Mouse (Mus musculus) right cerebral cortex, postnatal 4 days (tissue): ENCODE data around the gene Pigt.

Experiments
- DNase-seq: peaks from one replicate; pipeline ENCODE4 v3.0.0-alpha.2; 2022

The Pigt gene

GRCm38 (mm10) chr2:164521841-164522240 lies 24.5 kb downstream of the Pigt start:
- no peak for DNase-seq

DNA sequence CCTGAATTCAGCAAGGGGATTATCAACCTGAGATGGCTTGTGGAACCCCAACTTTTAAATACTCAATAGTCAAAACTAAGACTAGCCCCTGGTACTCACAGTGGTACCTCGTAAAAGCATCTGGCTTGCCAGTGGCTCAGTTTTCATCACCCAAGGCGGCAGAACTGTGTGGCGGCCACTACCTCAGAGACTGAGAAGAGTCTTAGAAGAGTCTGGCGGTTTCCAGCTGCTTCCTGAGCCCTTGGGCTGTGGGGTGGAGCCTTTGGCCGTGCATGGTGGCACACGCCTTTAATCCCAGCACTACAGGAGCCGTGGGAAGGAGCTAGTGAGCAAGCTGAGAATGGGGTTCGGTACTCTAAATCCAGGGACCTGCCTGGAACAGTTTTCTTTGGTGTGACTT lies 25.0 kb downstream of the Pigt start:
- no peak for DNase-seq

- DNase-seq = no peak
Measured at GRCm38 (mm10) chr2:164523301-164523773, 26.0 kb downstream of the Pigt start.

GRCm38 (mm10) chr2:164528557-164528956 lies 31.2 kb downstream of the Pigt start:
- no peak for DNase-seq

- peak; percentile 78 for DNase-seq
Measured at GRCm38 (mm10) chr2:164531169-164531568, 33.8 kb downstream of the Pigt start.

- DNase-seq = no peak
Measured at GRCm38 (mm10) chr2:164534315-164534714, 37.0 kb downstream of the Pigt start.

- DNase-seq = no peak
Measured at GRCm38 (mm10) chr2:164537003-164537402, 39.7 kb downstream of the Pigt start.

DNA sequence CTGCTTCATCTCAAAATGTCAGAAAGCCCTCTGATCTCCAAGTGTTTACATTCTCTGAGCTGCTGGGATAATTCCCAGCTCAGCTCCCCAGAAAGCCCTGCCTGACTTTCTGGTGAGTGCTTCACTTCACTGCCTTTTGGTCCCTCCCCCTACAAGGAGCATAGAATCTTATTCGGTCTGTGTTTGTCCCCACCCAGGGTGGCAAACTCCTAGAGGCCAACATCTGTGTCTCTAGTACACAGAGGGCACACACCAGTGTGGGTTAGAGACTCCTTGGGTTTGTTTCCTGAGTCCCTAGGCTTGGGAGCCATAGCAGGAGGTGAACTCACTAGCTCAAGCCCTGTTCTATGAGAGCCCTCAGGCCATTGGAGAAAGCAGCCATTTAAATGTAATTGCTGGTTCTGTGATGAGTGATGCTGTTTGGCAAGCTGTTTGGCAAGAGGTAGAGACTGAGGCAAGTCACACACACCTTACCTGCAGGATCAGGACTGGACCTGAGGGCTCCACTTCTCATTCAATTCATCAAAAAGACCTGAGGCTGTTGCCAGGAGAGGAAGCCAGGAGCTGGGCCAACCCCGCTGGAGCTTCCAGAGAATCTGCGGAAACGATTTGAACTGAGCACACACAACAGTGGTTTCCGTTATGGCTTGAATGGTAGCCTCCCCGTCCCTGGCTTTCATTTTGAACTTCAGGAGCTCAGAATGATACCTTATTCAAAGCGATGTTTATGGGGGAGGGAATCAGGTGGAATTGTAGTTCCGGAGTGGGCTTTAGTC lies 43.5 kb downstream of the Pigt start:
- no peak for DNase-seq

GRCm38 (mm10) chr2:164542132-164542531 lies 44.8 kb downstream of the Pigt start:
- no peak for DNase-seq

DNA sequence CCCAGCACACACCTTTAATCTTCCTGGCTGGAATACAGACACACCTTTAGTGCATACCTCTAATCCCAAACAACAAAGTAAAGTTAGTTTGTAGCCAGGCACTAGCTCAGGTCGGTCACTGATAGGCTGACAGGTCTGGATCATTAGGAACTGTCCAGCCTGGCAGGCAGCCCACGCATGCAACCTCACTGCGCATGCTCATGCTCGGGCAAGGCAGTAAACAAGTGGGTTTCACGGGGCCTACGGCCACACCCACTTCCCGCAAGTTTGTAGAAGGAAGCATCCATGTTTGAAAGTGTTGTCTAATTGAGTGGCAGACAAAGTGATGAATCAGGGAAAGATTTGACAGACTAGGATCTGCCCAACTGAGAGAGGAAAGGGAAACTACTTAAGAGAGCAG lies 45.3 kb downstream of the Pigt start:
- DNase-seq = no peak

DNA sequence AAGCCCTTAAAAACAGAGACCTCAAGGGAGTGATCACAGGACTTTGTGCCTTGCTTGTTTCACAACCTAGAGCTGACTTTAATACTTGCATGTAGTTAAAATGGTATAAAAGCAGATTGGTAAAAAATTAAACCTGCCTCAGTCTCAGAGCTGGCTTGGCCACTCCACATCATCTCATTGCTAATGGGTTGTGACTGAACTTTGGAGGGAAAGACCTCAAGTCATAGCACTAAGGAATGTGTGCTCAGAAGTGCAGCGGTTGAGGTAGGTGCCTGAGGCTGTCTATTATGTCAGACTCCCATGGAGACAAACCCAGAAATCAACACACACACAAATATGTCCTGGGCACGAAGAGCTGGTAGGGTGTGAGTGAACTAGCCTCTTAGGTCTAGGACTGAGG lies 46.4 kb downstream of the Pigt start:
- DNase-seq = no peak

DNA sequence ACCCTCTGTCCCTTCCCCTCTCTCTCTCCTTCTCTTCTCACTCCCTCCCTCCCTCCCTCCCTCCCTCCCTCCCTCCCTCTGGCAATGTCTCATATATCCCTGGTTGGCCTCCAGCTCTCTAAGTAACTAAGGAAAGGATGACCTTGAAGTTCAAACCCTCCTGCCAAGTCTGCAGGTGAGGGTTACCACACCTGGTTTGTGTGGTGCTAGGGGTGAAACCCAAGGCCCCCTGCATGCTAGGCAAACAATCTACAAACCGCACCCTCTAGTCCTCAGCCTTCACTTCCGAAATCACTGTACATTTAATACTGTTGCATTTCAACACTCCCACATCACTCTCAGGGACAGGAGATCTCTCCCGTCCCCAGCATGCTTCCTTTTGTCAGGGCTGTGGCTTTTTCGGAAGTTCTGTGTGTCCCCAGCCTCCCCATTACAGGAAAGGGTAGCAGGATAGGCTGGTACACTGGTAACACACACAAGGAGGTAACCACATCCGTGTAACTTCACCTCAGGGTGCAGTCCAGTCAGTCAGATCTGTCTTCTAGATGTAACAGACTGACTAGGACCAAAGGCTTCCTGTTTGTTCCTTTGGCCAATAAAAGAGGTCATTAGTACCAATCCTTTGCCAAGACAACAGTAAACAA lies 47.3 kb downstream of the Pigt start:
- DNase-seq = no peak

DNA sequence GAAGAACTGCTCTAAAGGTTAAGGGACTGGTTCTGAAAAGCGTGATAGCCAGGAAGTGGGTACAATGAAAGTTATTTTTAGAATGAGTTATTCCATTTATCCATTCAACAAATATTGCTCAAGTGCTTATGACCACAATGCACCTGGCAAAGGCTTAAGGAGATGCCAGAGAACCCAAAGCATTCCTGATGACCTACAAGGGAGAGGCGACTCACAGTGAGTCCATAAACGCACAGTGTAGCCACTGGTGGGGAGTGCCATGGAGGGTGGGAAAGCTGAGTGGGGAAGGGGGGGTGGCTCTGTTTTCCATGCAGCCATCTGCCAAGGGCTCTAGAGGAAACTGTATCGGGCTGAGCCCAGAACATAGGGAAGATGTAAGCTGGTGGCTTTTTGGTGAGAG lies 52.0 kb downstream of the Pigt start:
- no peak for DNase-seq

DNA sequence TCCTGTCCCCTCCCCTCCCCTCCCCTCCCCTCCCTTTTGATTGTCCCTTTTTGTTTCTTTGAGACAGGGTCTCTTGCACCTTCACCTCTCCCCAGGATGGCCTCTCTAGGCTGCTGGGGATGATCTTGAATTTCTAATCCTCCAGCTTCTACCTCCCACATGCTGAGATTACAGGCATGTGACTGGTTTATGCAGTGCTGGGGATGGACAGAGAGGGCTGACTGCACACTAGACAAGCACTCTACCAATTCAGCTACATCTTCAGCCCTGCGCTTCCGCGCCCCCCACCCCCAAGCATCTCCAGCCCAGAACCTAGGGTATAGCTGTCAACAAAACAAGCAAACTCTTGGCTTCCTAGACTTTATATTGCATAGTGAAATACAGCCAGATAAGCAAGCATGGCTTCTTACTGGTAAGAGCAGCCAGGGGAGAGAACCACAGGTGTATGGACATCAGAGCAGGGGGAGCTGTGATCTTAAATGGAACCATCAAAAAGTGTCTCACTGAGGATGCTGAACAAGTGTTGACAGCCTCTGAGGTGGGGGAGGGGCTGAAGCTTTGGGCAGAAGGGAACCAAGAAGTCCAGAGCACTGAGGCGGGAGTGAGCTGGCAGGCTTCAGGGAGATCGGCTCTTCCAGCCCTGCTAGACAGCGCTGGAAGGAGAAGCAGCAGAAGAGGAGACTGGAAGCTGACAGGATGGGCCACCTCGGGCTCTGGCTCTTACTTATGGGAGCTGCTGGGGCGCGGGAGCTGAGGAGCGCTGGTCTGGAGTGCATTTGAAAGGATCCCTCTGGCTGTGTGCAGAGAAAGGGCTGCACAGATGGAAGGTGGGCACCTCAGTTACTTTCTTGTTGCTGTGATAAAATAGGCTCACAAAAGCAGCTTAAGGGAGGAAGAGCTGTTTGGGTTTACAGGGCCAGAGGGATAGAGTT lies 52.9 kb downstream of the Pigt start:
- no peak for DNase-seq

DNA sequence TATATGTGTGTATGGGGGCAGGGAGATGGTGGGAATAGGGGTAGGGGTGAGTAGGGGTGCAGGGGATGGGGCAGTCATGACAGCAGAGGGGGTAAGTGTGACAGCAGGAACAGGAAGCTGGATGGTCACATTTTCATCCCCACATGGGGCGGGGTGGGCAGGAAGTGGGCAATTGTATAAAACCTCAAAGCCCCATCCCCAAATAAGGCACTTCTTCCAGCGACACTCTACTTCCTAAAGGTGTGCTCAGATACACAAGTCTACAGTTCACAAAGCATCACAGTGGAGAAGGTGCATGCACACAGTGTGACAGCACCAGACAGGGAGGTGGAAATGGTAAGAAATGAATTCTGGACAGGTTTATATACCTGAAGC lies 53.6 kb downstream of the Pigt start:
- DNase-seq = no peak

DNA sequence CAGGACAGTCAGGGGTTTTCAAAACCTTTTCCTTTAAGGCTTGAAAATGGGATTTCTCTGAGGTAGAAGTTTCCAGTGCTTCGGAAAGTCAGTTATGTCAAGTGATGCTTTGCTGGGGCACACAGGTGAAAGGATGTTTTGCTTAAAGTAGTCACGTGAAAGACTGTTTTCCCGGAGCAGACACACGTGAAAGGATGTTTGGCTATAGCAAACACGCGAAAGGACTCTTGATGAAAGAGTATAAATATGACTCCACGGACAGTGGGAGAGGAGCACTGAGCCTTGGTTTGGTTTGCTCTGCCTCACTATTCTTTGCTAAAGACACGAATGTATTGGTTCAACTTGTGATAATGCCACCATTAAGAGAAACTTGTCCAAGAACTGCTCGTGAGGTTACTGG lies 54.2 kb downstream of the Pigt start:
- no peak for DNase-seq
